Mouse (Mus musculus) megakaryocyte, embryonic 14.5 days (primary cell): ENCODE data around the gene Morn1.

ENCODE experiments used
- FLI1 ChIP-seq: IDR thresholded peaks from 2 replicates; pipeline ENCODE4 v1.6.1; 2012; ENCODE audit warnings: low read length, inconsistent platforms, mixed read lengths
- GATA1 ChIP-seq: IDR thresholded peaks from 3 replicates; pipeline ENCODE4 v1.6.1; 2012; ENCODE audit warnings: mixed read lengths, low read length, inconsistent platforms, borderline replicate concordance

- TF ChIP-seq GATA1 (no peak), FLI1 (no peak)
These were observed 28.1 kb upstream of the Morn1 start for GRCm38 (mm10) chr4:155058325-155058724.
